Mouse (Mus musculus): ENCODE results near the gene Oxsr1. TPM values are rescaled to one million over a fixed set of nuclear protein-coding genes. Genes with fewer than 3 reads are reported as not detected.

Oxsr1 gene
- polyA plus RNA-seq, 1 experiment from 2014 or later, result 41.7 TPM

DNA sequence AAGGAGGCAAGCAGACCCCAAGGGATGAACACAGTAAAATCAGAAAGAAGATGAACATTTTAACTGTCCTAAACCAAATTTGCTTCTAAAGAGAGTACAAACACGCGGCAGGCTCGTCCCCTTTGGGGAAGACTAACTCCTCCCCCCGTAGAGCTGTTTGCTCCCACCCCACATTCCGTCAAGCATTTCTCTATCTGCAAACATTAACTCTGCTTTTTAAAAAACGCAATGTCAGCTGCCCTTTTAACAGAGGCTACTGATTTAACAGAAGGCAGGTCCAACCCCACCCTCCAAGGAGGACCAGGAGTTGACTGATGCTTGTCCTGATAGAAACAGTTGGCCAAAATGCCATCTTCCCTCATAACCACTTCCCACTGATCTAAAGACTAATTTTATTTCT, 31.7 kb upstream of the Oxsr1 start:
- in situ Hi-C loops (cut with MboI; ENCODE audit: low pct_unique_long_range_greater_than_20kb), result no loop called here
- ChIA-PET CTCF (no interaction called here), POLR2A (interaction anchor here (0.7 kb wide), 1 partner anchor 31 kb away, joined by 4 read pairs; no protein-coding TSS in a partner anchor)
- ATAC-seq, result no peak
- H3K27me3 ChIP-seq, result no peaks in the 10 kb centered on the region
- TF ChIP-seq CTCF (IDR thresholded peaks at IDR 0.05), result no peak
- no peak for DNase-seq (ENCODE audit: low read depth, low spot score)

DNA sequence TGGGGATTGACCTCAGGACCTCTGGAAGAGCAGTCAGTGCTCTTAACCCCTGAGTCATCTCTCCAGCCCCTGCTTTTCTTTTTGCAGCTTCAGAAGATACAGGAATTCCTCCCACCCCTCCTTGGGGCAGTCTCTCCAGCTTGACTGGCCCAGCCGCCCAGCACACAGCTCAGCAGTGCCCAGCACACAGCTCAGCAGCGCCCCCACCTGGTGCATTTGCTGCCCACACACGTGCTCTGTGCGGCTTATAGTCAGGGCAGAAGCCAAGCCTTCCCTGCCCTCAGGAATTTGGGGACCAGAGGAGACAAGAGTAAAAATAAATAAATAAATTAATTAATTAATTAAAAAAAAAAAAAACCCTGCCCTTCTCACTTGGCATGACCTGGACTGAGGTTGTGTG, 29.8 kb upstream of the Oxsr1 start:
- CTCF ChIA-PET, result interaction anchor here (0.6 to 2.0 kb wide), 6 partner anchors 10 to 432 kb away, joined by 3 to 10 read pairs (median 4); partner anchors contain the start of gene Oxsr1
- POLR2A ChIA-PET, result interaction anchor here (1.5 kb wide), 1 partner anchor 30 kb away, joined by 3 read pairs; the partner anchor contains the start of gene Oxsr1
- DNase-seq (ENCODE audit: low read depth, low spot score) (no peak), ATAC-seq (peak; percentile 88)
- in situ Hi-C loops (cut with MboI; ENCODE audit: low pct_unique_long_range_greater_than_20kb), result no loop called here
- H3K27me3 ChIP-seq, result no peaks in the 10 kb centered on the region
- peak; percentile 91 for TF ChIP-seq CTCF (IDR thresholded peaks at IDR 0.05)

DNA sequence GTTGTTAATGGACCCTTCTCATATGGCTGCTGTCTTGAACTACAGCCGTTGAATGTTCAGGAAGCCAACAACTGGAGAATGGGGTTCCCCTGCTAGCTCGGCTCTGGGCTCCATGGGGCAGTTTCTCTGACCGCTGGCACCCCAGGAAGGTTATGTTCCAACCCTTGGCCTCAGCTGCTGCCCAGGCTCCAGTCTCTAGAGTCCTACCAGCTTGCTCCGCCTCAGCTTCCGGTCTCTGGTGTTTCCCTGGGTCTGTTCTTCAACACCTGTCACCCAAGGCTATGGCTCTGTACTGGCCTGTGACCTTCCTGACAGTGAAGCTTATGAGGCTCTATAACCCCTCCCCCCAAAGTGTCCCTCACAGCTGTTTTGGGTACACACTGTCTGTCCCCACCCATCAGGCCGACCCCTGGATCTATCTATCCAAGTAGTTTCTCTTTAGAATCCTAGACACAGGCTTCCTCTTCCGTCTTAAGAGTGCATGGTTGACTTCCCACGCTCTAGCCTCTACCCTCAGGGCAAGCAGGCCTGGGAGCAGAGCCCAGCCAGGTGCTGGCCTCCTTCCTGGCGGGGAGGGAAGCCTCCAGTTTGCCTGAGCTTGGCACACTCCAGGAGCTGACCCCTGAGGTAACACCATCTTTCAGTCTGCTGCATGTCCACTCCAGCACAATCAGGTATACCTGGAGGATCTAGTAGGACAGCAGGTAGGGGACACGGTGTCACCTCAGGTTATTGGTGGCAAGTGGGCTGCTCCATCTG, 28.9 kb upstream of the Oxsr1 start:
- no peaks in the 10 kb centered on the region for H3K27me3 ChIP-seq
- no peak for TF ChIP-seq CTCF (IDR thresholded peaks at IDR 0.05)
- ChIA-PET POLR2A (interaction anchor here (1.1 to 1.5 kb wide), 2 partner anchors 11 to 29 kb away, joined by 3 read pairs; partner anchors contain the start of genes Acaa1a and Oxsr1), CTCF (interaction anchor here (0.6 to 2.0 kb wide), 5 partner anchors 9 to 431 kb away, joined by 3 to 10 read pairs (median 3); partner anchors contain the start of gene Oxsr1)
- DNase-seq (ENCODE audit: low read depth, low spot score) (no peak), ATAC-seq (no peak)
- in situ Hi-C loops (cut with MboI; ENCODE audit: low pct_unique_long_range_greater_than_20kb), result no loop called here

DNA sequence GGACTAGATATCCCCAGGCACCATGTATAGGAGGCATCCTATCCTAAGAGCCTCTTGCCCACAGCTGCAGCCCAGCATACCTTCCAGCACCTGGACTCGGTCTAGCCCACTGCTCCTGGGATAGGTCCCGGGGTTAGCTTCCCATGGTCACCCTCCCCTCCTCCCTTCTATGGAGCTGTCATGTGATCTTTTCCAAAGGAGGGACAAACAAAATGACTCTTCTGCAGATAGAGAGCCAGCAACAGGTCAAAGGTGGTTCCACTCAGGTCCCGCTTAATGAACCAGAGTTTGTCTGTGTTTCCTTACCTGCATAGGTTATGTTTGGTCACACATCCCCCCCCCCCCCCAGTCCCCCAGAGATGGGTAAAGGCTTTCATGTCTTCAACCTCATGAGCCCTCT, 28.3 kb upstream of the Oxsr1 start:
- ChIA-PET POLR2A (interaction anchor here (1.1 kb wide), 1 partner anchor 11 kb away, joined by 3 read pairs; the partner anchor contains the start of gene Acaa1a), CTCF (interaction anchor here (2.0 kb wide), 1 partner anchor 28 kb away, joined by 10 read pairs; the partner anchor contains the start of gene Oxsr1)
- ATAC-seq (no peak), DNase-seq (ENCODE audit: low read depth, low spot score) (no peak)
- no peaks in the 10 kb centered on the region for H3K27me3 ChIP-seq
- in situ Hi-C loops (cut with MboI; ENCODE audit: low pct_unique_long_range_greater_than_20kb), result no loop called here
- no peak for TF ChIP-seq CTCF (IDR thresholded peaks at IDR 0.05)

DNA sequence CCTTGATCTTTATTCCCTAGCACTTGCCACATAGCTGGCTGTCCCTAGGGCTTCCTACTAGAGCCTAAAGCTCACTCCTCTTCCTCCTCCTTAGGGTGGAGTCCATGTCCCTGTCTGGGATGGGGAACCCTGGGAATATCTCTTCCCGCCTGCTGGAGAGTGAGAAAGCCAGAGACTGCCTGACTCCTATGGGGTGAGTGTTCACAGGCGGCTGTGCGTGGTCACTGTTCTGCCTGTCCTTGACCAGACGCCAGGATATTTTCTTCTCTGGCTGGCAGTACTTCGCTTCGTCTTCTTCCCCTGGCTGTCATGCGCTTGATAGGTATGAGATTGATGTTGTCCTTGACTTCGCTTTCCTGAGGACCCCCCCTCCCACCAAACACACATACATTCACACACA, 24.1 kb upstream of the Oxsr1 start:
- TF ChIP-seq CTCF (IDR thresholded peaks at IDR 0.05), result no peak
- CTCF ChIA-PET, result interaction anchor here (0.9 kb wide), 1 partner anchor 84 kb away, joined by 3 read pairs; no protein-coding TSS in a partner anchor
- in situ Hi-C loops (cut with MboI; ENCODE audit: low pct_unique_long_range_greater_than_20kb), result loop anchor here (5.0 kb wide), 1 partner anchor 199 kb away; no protein-coding TSS in a partner anchor
- no peak for DNase-seq (ENCODE audit: low read depth, low spot score)
- POLR2A ChIA-PET, result no interaction called here
- H3K27me3 ChIP-seq, result no peaks in the 10 kb centered on the region
- ATAC-seq, result no peak

DNA sequence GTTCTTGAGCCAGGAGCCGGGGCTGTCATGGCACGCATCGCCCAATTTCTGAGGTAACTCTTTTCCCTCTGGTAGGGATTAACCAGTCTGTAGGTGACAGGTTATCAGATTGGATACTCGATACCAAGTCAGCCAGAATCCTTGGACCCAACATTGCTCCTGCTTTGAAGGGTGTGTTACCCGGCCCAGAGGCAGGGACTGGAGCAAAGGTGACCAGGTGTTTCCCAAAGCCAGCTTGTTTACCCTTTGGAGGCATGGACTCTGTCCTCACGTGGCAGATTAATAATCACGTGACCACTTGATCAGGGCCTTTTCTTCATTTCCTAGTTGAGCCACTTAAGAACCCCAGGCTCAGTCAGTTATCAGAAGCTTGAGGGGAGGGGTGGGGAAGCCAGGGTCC, 20.5 kb upstream of the Oxsr1 start:
- ATAC-seq (no peak), DNase-seq (ENCODE audit: low read depth, low spot score) (no peak)
- in situ Hi-C loops (cut with MboI; ENCODE audit: low pct_unique_long_range_greater_than_20kb), result no loop called here
- ChIA-PET POLR2A (no interaction called here), CTCF (interaction anchor here (0.7 to 1.4 kb wide), 2 partner anchors 9 to 13 kb away, joined by 3 read pairs; no protein-coding TSS in a partner anchor)
- no peaks in the 10 kb centered on the region for H3K27me3 ChIP-seq
- TF ChIP-seq CTCF (IDR thresholded peaks at IDR 0.05), result no peak

DNA sequence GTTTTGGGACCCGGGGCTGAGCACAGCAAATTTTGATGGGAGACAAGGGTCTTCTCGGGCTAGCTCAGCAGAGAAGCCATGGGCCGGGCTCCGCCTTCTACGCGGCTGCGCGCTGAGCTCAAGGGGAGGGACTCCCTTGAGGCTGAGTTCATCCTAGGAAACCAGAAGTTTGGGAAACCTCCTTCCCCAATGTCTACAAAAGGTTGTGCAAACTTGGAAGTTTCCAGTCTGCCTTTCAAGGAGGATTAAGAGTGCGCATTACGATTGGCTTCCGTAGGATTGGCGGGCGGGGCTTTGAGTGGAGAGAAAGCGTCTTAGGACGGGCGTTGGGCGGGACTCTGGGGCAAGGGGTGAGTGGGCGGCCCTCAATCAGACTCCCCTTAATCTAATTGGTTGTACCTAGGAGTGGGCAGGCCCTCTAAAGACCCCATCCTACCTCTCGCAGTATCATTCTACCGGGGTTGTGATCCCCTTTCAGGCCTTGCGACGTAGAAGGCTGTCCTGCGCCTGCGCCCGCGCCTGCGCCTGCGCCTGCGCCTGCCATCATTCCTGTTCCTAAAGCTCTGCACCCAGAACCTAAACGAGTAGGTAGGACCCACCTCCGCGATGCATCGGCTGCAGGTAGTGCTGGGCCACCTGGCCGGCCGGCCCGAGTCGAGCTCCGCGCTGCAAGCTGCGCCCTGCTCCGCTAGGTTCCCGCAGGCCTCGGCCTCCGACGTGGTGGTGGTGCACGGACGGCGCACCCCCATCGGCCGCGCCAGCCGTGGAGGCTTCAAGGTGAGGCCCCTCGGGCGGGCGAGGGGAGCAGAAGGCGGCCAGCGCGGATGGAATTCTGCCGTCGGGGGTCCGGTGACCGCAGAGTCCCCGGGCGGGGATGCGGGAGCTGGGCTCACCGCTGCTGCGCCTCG, 18.9 kb upstream of the Oxsr1 start, which contains the start of gene Myd88:
Myd88 (minus strand) TSS at position 503 of the 908 bp plus-strand sequence.
- TF ChIP-seq CTCF (IDR thresholded peaks at IDR 0.05), result no peak
- ChIA-PET CTCF (interaction anchor here (1.4 to 2.2 kb wide), 3 partner anchors 11 to 90 kb away, joined by 3 to 5 read pairs (median 3); no protein-coding TSS in a partner anchor), POLR2A (interaction anchor here (0.9 kb wide), 1 partner anchor 567 kb away, joined by 3 read pairs; no protein-coding TSS in a partner anchor)
- ATAC-seq (peak; percentile 93), DNase-seq (ENCODE audit: low read depth, low spot score) (peak; percentile 97)
- H3K27me3 ChIP-seq, result no peaks in the 10 kb centered on the region
- in situ Hi-C loops (cut with MboI; ENCODE audit: low pct_unique_long_range_greater_than_20kb), result no loop called here

DNA sequence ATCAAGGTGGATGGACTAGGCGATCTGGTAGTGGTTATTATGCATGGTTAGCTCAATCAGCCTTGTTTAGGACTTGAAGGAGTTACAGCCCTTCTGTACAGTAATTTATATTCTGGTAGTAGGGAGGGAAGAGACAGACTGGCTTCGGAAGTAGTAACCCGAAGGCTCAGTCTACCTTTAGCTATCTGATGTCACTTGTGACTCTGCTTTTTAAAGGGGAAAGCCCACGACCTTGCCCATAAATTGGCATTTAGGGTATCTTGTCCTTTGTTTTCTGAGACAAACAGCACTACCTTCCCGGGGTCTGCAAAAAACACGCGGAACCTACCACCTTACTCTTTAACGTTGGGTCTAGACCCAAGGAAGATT, 18.0 kb upstream of the Oxsr1 start:
- no peaks in the 10 kb centered on the region for H3K27me3 ChIP-seq
- no peak for DNase-seq (ENCODE audit: low read depth, low spot score)
- no peak for TF ChIP-seq CTCF (IDR thresholded peaks at IDR 0.05)
- no peak for ATAC-seq
- ChIA-PET CTCF (interaction anchor here (1.3 to 2.2 kb wide), 3 partner anchors 13 to 91 kb away, joined by 3 to 5 read pairs (median 3); partner anchors contain the start of gene Oxsr1), POLR2A (interaction anchor here (0.5 to 1.5 kb wide), 3 partner anchors 10 to 17 kb away, joined by 3 to 5 read pairs (median 4); no protein-coding TSS in a partner anchor)
- in situ Hi-C loops (cut with MboI; ENCODE audit: low pct_unique_long_range_greater_than_20kb), result no loop called here

DNA sequence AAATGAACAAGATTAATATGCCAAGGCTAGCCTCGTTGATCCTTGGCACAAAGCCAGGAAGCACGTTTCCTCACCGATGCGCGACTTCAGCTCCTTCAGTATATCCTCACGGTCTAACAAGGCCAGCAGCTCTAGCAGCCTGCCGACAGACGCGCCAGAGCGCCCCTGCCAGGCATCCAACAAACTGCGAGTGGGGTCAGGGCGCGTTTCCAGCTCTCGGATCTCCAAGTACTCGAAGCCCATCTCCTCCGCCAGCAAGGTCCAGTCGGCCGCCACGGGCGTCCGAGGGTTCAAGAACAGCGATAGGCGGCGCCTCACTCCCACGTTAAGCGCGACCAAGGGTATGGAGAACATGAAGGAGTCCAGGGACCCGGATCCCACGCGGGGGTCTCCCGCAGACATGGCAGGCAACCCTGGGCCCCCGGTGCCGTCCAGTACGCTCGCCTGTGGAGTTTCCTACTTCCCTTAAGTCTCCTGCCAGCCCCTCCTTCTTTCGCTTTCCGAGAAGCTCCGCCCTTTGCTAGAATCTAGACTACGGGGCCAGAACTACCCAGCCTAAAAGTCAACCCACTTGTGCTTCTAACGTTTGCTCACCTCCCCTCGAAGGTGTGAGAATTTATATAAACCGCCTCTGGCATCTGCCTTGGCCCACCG, 17.5 kb upstream of the Oxsr1 start, which contains the start of gene Acaa1a:
Acaa1a (plus strand) TSS at position 119 of the 654 bp plus-strand sequence.
- no peak for TF ChIP-seq CTCF (IDR thresholded peaks at IDR 0.05)
- DNase-seq (ENCODE audit: low read depth, low spot score) (no peak), ATAC-seq (peak; percentile 36)
- ChIA-PET CTCF (interaction anchor here (0.7 to 2.2 kb wide), 4 partner anchors 13 to 91 kb away, joined by 3 to 5 read pairs (median 3); partner anchors contain the start of gene Oxsr1), POLR2A (interaction anchor here (0.5 to 1.5 kb wide), 3 partner anchors 11 to 17 kb away, joined by 3 to 5 read pairs (median 4); no protein-coding TSS in a partner anchor)
- H3K27me3 ChIP-seq, result no peaks in the 10 kb centered on the region
- in situ Hi-C loops (cut with MboI; ENCODE audit: low pct_unique_long_range_greater_than_20kb), result no loop called here
